Mouse (Mus musculus) liver, postnatal 0 days (tissue): ENCODE measurements around the gene Gadd45b.

Source experiments
- CTCF ChIP-seq: sonication (generic); IDR thresholded peaks from 2 replicates; pipeline ENCODE4 v1.5.1; 2016; ENCODE audit warnings: antibody characterized with exemption, low read depth
- EP300 ChIP-seq: IDR thresholded peaks from 2 replicates; pipeline ENCODE4 v1.6.1; 2016; ENCODE audit warnings: antibody characterized with exemption, low read depth, mild to moderate bottlenecking

GRCm38 (mm10) chr10:80931695-80932094 is 1.8 kb downstream of the Gadd45b start:
- TF ChIP-seq EP300 (no peak), CTCF (no peak)
